Mouse (Mus musculus) lung, postnatal 25 days (tissue): ENCODE measurements around the gene Arhgap27.

Experiments
- DNase-seq: peaks from one replicate; pipeline ENCODE4 v3.0.0; 2022; ENCODE audit warnings: low spot score

The Arhgap27 gene

DNA sequence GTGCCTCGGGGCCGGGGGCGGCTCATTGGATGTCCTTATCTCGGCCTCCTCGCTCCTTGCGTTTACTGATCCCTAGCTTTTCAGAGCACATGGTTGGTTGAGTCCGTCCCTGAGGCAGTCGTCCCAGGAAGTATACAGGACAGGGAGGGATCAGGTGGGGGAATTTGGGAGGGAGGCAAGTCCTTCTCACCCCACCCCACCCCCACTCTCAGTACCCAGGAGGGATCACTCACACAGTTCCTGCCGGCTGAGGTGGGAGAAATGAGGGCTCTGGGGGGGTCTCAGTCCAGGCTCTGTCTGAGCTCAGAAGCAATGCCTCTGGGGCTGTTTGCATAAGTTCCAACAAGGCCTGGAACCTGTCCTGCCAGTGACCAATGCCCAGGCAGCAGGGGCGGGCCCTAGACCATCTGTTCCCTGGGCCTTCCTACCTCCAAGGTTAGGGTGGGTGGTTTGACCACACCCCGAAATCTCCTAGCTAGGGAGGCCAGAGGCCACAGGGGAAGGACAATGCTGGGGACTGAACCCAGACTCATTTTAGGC lies 7.4 kb downstream of the Arhgap27 start:
- no peak for DNase-seq

DNA sequence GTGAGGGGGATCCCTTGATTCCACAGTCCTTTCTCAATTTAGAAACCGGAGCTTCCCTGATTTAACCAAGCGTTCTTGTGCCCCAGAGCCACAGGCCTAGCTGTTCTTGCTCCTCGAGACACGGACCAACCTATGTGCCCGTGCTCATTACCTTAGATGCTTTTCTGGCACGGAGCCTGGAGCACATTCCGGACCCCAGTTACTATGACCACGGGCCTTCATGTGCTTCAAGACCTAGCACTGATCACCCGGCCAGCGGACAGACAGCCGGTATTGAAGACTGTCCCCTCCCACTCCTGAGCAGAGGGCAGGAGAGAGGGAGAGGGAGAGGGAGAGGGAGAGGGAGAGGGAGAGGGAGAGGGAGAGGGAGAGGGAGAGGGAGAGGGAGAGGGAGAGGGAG lies 8.2 kb downstream of the Arhgap27 start:
- DNase-seq, result no peak

DNA sequence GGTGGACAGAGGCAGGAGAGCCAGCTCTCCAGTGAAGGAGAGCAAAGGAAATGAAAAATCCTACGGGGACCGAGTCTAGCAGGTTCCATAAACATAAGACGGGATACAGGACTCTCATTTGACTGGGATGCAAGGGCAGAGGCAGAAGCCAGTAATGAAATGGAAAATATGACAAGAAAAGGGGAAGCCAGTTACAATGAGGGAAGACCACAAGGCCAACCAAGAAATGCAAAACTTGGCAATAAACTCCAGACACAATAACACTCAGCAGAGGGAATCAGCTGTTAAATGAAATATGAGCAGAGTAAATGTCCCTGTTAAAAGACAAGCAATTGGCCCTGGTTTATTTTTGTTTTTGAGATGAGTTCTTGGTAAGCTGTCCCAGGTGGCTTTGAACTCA lies 9.5 kb downstream of the Arhgap27 start:
- DNase-seq, result no peak

DNA sequence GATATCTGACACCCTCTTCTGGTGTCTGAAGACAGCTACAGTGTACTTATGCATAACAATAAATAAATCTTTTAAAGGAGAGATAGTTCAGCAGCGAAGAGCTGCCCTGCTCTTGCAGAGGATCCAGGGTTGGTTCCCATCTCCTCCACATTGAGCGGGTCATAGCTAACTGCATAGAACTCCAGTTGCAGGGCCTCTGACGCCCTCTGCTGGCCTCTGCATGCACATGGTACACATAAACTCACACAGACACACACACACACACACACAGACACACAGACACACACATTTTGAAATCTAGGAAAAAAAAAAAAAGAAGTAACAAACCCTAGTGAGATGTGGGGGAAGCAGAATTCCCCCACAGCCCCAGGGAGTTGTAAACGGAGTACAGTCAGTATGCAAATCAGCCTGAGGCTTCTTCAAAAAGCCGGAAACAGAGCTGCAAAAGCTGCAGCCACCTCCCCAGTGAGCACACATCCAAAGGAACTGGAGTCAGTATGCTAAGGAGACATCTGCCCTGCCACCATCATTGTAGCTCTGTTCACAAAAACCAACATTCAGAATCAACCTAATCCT lies 11.2 kb downstream of the Arhgap27 start:
- no peak for DNase-seq

DNA sequence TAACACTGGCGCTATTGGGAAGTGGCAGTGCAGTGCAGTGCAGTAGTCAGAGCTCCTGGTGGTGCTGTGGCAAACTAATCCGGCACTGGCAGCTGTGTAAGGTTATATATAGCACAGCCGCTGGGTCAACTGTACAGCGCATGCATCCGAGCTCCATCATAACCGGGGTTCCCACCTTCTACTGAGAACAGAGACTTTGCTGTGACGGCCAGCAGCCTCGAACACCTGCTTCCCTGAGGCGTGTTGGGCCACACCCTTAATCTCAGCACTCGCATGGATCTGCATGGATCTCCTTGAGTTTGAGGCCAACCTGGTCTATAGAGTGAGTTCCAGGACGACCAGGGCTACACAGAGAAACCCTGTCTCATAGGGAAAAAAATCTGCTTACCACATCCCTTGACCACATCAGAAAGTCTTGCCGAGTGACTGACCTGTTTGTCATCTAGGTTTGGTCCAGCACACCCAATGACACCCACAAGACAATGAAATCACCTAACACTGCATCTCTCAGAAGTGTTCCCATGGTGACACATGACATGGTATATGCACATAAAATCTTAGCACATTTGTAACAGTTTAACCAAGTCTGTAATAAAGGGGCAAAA lies 12.7 kb downstream of the Arhgap27 start:
- no peak for DNase-seq

DNA sequence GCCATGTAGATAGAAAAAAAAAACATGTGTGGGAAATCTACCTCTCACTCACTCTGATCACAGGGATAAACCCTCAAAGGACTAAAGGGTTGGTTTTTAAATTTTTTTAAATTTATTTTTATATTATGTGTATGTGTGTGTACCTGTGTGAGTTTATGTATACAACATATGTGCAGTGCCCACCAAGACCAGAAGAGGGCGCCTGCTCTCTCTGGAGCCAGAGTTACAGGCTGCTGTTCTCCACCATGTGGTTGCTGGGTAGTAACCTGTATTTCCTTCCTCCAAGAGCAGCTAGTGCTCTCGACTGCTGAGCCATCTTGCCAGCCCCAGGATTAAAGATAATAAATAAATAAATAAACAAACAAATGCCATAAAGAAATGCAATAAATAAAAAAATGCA lies 13.8 kb downstream of the Arhgap27 start:
- DNase-seq, result no peak

DNA sequence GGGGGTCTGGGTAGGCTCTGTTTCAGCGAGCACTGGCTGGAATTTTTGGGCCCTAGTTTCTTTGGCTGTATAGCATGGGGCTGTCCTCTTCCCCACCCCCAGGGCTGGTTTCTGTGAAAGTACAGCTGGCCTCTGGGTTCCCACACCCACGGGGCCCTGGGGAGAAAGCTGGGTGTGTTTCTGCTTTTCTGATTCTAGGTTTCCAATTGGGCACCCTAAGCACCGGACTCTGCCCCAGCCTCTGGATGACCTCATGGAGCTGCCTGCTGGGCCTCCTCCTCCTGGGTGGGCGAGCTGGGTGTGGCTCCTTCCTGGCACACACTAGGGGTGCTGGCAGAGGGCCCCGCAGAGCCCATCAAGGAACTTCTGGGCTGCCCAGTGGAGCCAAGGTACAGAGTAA lies 16.8 kb downstream of the Arhgap27 start:
- DNase-seq, result peak; percentile 72

DNA sequence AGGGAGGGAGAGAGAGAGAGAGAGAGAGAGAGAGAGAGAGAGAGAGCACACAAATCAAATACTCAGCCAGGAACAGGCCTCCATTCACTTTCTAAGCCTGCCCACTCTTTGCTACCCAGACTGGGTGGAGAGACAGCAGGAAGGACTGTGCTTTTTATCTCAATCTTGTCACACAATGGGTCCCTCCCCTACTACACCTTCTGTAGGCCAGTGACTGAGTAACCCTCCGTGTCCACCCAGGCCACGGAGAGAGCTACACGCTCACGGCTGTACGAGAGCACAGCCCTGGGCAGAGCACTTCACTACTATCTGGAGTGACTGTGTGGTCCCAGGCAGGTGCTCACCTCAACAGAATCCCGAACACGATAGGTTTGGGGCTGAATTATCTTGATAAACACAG lies 17.3 kb downstream of the Arhgap27 start:
- DNase-seq, result no peak

DNA sequence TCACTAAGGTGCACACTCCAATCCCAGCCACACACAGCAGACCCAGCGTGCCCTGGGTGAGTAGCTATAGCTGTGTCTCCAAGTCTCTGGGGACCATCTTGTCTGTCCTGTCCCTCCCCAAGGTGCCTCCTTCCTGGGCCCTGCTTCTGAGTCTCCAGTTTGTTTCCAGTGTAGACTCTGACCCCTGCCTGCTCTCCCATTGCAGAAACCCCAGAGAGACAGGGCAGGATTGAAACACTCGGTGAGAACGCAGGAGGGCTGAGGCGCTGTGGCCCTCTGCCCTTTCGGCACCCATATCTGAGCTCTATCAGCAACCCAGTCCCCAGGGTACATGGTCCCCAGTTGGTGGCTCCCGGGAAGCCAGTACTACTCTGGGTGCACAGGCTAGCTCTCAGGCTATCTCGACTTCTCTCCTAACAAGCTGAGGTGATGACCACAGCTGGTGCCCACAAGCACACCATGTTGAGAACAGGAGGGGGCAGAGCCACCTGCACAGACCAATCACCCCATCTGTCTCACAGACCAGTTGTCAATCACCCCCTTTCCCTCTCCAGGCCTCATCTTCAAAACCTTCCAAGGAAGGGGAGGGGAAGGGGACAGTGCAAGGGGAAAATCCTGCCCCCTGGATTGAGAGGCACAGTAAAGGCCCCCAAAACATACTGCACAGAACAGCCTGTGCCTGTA lies 17.9 kb downstream of the Arhgap27 start:
- no peak for DNase-seq

DNA sequence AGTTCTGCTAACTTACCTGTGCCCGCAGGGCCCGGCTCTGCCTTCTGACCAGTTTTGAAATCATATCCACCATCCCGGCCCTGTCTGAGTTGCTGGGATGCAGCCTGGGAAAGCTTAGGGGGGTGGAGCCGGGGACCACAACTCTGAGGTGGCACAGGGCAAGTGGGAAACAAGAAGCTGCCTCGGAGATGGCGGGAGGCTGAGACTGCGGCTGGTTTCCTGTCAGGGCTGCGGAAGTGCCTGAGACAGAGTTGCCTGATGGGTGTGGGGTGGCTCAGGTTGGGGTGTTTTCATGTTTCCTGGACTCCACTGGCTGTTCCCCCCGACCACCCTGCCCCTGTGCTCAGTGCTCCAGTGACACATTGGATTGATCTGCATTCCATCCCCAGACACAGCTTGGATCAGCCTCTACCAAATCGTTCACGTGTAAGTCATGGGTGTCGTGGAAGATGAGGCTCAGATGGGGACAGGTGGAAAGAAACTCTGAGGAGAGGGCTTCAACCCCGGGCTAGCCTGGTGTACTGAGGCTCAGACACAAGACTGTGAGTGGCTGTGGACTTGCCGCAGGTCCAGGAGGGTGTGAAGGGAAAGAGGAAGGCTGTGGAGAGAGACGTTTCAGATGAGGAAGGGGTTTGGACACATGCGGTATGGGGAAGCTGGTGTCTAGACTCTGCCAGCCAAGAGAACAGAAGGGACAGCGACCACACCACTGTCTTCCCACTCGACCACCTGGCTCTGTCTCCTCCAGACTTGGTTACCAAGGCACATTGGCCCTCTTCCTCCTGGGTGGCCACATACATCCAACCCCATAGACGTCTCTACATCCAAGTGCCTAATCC lies 18.8 kb downstream of the Arhgap27 start:
- no peak for DNase-seq

DNA sequence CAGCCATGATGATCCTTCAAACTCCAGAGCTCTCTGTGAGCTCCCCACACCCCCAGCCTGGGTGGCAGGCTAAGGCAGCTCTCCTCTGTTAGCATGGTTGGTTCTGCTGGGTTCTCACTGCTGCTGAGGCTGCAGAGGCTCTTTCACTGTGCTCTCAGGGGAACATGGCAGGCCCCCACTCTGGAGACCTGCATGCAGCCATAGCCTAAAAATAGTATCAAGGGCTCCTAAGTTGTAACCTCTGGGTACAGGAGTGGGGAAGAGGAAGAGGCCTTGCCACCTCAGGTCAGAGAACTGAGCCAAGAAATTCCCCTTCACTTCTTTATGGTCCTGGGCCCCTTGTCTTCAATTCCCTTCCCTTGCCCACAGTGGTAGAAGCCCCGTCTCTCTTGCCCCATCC lies 19.6 kb downstream of the Arhgap27 start:
- DNase-seq, result no peak

DNA sequence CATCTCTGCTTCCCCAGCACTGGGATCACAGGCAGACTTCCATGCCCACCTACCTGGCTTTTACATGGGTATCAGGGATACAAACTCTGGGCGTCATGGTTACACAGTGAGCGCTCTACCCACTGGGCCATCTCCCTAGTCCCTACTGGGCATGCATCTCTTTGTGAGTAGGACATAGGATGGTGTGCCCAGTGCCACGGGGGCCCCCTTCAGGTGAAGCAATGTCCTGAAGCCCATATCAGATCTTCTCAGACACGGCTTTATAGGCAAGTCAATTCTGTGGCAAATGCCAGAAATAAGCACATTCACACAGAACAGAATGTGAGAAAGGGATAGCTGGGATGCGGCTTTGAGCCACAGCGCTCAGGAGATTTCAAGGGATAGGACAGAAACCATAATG lies 20.4 kb downstream of the Arhgap27 start:
- DNase-seq, result no peak

DNA sequence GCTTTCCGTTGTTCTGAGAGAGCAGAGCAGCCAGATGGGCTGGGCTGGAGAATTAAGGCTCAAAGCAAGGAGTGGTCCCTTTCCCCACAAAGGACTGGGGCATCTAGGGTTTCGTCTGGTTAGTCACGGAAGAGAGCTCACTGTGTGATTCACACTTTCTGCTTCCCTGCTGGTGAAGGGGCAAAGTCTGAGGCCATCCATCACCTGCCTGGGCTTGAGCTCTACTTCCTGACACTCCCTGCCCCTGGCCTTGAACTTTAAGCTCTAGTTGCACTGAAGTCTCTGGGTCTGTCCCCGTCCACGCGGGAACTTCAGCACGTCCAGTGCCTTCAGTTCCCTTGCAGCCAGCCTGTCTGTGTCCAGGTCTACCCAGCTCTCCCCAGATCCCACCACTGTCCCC lies 22.8 kb downstream of the Arhgap27 start:
- no peak for DNase-seq

DNA sequence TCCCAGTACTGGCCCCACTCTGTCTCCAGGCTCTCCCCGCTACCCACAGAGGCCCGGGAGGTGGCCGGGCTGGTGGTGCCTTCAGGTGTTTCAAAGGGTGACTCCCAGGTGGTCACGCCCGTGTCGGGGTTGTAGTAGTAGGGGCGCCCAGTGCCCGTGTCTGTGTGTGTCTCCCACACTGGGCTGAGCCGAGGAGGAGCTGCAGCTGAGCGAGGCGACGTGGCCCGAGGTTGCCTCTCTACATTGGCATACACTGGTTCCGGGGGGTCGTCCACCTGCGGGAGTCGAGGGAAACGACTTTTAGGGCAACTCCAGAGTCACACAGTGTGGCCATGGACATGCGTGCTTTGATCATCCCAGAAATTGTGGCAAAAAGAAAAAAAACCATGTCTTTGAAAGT lies 23.4 kb downstream of the Arhgap27 start:
- no peak for DNase-seq

DNA sequence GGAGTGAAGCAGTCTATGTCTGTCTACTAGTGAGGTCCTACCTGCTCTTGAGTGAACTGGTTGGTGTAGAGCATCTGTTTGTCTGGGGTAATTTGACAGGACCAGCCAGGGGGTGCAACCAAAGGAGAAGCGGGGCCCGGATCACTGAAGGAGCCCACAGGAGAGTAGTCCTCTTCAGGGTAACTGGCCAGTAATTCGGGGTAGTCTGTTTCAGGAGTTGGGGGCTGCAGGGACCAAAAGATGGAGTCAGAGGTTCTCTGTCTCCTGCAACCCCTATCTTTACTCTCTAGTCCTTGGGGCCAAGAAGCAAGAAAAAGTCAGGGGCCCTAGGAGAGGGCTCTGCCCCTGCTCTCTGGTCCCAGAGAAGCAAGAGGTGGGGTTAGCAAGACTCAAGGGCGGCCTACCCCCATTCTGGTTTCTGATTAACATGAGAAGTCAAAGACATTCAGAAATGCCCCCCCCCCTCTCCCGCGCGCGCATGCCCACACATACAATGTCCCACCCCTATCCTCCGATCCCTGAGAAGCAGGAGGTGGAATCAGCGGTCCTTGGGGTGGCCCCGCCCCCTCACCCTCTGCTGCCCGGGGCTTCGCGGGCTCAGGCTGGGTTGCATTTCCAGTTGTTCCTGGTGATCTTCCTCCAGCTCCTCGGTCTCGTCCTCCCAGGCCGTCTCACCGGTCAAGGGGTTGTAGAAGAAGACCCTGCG lies 23.9 kb downstream of the Arhgap27 start:
- no peak for DNase-seq

DNA sequence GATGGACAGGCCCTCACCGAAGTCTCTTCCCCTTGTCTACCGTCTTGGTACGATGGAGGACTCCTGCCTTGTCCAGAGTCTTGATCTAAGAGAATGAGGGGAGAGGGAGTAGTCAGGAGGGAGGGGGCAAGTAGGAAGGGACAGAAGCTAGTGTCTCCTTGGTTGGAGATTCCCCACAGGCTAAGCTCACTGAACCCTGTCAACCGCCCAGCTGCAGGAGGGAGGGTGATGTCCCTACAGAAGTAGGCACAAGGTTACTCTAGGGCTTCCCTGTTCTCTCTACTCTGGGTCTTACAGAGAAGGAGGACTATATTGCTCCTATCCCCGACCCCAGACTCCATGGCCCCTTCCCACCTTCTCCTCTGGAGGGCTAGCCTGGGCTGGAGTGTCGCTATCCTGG lies 24.8 kb downstream of the Arhgap27 start:
- no peak for DNase-seq

DNA sequence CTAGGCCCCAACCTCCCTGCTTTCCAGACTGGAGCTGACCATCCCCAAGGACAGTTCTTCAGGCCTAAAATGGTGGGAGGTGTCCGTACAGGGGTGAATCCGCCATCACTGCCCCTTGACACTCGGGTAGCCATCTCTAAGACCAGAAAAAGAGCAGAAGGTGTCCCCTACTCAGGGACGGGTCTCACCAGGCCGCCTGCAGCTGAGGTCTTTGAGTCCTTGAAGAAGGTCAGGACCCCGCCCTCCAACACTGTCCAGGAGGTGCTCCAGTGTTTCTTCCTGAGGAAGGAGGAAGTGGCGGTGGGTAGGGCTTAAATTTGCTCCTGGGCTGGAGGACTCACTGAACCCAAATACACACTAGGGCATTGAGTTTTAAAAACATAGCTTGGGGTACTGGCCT lies 25.4 kb downstream of the Arhgap27 start:
- no peak for DNase-seq

DNA sequence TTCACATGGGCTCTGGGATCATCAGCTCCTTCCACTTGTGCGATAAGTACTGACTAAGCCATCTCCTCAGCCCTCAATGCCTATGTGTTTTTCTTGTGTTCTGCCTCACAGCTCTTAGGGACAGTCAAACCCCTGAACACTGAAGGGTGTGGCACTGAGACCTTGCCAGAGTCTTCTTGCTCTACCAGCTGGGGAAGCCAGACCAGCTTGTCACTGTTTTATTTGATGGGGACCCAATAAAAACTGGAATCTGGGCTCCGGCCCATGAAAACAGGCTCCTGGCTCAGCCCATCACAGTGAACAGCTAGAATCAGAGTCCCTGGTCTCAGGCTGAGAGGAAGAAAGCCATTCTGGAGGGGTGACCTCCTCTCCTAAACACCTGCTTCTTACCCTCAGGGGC lies 26.3 kb downstream of the Arhgap27 start:
- DNase-seq, result no peak

DNA sequence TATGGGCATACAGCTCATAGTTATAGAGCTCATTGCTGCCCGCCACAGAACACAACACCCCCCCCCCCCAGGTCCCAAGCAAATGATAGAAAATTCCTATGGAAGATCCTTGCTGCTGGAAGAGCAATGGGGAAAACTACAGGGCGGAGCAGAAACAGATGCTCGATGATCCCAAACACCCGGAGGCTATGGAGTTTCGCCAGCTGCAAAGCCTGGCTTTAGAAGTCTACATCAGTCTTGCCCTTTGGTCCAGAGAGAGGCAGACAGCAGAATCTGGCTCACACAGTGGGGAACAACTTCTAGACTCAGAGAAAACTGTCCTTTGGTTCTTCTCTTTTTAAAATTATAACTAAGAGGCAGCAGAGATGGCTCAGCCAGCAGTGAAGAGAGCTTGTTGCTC lies 27.9 kb downstream of the Arhgap27 start:
- DNase-seq, result no peak

DNA sequence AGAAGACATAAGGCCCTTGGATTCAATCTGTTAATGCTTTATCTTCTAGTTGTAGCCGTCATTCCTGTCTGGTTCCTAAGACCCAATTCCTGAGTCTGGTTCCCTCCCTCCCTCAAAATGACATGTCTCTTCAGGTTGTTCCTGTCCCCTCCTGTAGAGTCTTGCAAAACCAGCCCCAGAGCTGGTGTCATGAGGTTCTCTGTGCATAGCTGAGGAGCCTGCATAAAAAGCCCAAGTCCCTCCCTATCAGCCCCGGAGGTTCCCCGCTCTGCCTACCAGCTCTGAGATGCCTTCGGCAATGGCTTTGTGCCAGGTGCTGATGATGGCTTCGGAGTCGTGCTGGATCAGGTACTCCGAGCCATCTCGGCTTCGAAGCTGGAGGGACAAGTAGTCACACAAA lies 28.6 kb downstream of the Arhgap27 start:
- no peak for DNase-seq

DNA sequence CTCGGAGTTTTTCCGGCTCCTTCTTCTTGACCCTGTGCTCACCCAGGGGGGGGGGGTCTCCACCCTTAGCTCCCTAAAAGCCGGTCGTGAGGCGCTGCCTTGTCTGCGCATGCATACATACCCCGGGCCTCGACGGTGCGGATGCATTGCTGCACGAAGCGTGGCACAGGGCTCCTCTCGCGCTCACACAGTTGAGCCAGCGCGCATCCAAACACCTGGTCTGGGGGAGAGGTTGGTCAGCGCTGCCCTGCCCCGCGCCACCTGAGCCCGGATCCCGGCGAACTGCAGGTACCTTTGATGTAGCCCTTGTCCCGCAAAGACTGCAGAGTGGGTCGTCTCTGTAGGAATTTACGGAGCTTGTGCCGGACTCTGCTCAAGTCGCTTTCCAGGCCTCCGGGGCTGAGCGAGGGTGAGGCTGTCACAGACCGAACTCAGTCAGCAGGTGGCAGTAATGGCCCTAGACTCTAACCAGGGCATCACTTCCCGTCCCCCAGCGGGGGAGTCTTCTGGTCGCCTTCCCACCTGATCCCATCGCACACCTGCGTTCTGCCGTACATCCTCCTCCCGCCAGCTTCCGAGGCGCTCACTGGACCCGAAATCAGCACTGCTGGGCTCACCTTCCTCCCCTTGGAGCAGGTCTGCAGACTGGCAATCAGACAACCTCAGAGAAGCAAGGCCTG lies 29.6 kb downstream of the Arhgap27 start:
- no peak for DNase-seq
